Mouse (Mus musculus): ENCODE measurements around the gene Grid2. TPM values are rescaled to one million over a fixed set of nuclear protein-coding genes. Genes with fewer than 3 reads are reported as not detected.

Gene Grid2
- total RNA-seq, 1 experiment from 2014 or later = not detected

DNA sequence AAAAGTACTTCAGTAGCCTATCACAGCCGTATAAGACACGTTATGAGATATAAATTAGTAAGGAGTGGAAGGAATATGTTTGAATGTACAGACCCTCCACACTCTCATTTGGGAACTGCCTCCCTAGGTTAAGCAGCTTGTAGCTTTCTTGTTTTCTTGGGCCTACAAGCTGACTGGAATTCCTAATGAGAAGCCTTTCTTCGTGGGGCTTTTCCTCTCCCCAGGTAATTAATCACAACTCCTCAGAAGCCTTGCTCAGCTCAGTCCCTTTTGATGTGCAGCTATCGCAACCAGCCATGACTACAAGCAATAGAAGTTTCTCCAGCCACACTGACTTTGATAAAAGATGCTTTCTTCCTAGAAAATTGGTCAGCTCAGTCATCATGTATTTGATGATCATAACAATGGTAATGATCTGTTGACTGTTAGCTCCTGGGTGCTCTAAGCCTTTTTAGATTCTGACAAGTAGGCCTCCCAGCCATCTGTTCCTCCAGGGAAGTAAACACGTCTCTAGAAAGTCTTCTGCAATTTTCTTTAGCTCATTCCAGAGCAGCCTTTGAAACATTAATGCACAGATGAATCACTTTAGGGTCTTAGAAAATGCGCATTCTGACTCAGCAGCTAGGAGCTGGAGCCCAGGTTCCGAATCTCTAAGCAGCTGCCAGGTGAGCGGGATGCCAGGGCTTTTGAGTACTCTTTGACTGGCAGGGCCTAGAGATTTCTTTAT, 946.9 kb downstream of the Grid2 start:
- no peak for ATAC-seq (replicated peaks in 1 of 2; ENCODE audit: insufficient read depth in 1 of 2, low FRiP score in 2 of 2, low TSS enrichment in 1 of 2, low read depth in 1 of 2, poor library complexity in 2 of 2, severe bottlenecking in 2 of 2)

DNA sequence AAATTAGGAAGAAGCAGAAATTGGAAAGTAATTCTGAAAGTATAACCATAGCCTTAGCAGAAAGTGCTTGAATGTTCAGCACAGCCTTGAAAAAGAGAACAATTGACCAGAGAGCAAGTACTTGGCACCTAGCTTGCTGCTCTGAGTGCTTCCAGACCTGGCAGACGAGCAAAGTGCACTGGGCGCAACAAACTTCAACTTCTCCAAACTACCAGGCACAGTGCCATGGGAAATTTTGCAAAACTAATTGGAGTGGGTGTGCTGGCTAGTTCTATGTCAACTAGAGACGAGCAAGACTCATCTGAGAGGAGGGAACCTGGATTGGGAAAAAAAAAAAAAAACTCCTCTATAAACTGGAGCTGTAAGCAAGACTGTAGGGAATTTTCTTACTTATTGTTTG, 980.7 kb downstream of the Grid2 start:
- ATAC-seq (replicated peaks in 1 of 2; ENCODE audit: insufficient read depth in 1 of 2, low FRiP score in 2 of 2, low TSS enrichment in 1 of 2, low read depth in 1 of 2, poor library complexity in 2 of 2, severe bottlenecking in 2 of 2) = no peak

DNA sequence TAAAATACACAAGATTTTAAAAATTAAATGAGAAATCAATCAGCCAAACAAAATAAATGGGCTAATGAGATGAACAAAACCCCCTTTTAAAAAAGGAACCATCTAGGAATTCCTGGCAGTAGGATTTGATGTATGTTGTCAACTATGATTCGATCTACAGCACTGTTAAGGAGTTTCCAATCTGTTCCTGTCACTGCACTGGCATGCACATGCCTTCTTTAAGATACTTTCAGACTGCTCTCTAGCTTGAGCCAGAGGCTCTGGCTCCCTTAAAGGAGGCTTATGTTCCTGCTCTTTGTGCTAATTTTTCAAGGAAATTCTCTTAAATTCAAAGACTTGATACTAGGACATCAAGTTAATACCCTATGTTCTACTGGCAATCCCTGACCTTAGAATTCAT, 984.9 kb downstream of the Grid2 start:
- ATAC-seq (replicated peaks in 1 of 2; ENCODE audit: insufficient read depth in 1 of 2, low FRiP score in 2 of 2, low TSS enrichment in 1 of 2, low read depth in 1 of 2, poor library complexity in 2 of 2, severe bottlenecking in 2 of 2) = no peak

DNA sequence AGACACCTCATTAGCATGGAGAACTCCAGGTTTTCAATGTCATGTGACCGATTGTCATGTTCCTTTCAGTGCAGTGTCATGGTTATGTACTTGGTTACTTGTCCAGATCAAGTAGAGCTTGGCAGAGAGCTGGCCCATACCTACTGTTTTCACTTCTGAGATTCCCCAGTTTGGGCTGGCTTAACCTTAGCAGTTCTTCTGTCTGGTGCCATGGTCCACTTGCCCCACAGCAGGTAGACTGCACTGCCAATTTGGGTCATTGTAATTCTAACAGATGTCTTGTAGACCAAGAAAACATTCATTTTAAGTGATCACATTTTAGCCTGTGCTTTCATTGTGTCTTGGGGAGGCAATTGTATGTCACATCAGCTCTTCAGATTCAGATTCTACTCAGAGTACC, 990.3 kb downstream of the Grid2 start:
- no peak for ATAC-seq (replicated peaks in 1 of 2; ENCODE audit: insufficient read depth in 1 of 2, low FRiP score in 2 of 2, low TSS enrichment in 1 of 2, low read depth in 1 of 2, poor library complexity in 2 of 2, severe bottlenecking in 2 of 2)

DNA sequence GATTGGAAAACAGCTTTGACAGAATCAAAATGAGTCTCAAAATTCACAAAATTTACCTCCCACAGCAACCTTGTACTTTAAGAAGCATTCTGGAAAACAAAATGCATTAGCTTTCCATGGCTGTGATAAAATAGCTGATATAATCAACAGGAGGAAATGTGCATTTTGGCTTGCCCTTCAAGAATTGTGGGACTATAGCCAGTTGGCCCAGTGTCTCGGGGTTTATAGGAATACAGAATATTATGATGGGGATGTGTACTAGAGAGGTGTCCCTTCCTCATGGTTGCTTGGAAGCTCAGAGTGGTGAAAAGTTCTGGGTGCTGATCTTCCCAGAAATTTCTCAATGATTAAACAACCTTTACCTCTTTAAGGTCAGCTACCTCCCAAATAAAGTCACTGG, 995.4 kb downstream of the Grid2 start:
- no peak for ATAC-seq (replicated peaks in 1 of 2; ENCODE audit: insufficient read depth in 1 of 2, low FRiP score in 2 of 2, low TSS enrichment in 1 of 2, low read depth in 1 of 2, poor library complexity in 2 of 2, severe bottlenecking in 2 of 2)

DNA sequence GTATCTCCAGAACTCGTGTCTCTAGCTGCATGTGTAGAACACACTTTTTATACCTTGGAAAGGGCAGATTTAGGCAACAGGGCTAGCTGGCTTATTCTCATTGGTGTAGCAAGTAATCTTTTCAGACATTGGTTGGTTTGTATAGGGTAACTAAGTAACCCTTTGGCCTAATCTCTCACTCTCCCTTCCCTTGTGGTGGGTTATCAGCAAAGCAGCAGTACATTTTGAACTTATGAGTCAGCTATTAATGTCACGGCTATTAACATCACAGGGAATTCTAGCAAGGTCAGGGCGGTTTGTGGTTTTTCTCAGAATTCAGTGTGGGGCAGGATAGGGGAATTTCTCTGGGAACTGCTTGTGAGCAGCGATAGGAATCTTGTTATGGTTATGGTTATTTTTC, 1007.8 kb downstream of the Grid2 start:
- ATAC-seq (replicated peaks in 1 of 2; ENCODE audit: insufficient read depth in 1 of 2, low FRiP score in 2 of 2, low TSS enrichment in 1 of 2, low read depth in 1 of 2, poor library complexity in 2 of 2, severe bottlenecking in 2 of 2) = no peak

DNA sequence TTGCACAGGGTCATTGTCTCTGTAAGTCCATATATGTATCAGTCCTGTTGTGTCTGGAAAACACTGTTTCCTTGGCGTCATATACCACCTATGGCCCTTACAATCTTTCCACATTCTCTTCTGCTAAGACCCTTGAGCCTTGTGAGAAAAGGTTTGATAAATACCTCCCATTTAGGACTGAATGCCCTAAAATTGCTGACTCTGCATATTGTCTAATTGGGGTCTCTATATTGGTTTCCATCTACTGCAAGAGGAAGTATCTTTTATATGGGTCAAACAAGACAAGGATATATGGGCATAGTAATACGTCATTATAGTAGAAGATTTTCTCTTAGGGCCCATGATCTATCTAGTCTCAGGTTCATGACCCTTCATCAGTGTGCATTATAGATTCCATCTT, 1008.5 kb downstream of the Grid2 start:
- no peak for ATAC-seq (replicated peaks in 1 of 2; ENCODE audit: insufficient read depth in 1 of 2, low FRiP score in 2 of 2, low TSS enrichment in 1 of 2, low read depth in 1 of 2, poor library complexity in 2 of 2, severe bottlenecking in 2 of 2)

DNA sequence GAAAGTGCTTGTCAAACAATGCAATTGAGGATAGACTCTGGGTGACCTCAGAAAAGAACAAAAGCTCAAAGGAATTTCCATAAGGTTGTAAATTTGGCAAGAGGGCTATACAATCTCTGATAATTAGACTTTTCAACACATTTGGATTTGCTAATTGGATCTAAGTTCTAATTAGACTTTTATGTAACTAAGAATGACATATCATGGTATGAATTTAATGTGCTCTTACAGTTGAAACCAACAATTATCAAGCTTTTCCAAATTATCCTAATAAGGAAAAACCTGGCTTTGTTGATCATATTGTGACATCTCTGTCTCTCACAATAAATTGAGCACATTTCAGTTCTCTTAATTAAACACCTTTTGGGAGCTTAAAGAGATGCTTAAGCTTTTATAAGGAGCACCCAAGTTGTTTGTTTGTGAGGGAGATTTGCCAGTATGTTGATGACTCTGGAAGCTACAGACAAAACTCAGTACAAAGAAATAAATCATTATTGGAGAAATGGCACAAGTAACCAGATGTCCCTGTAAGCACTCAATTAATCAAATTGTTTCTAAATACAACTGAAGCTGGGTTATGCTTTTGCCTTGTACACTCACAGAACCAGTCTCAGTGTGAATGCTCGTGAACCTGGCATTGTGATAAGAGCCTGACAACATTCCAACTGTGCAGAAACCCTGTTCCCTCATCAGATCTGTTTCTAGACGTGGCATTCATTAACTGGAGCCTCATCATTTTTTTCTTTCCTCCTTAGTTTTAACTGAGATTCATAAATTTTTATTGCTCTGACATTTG, 1018.8 kb downstream of the Grid2 start:
- ATAC-seq (replicated peaks in 1 of 2; ENCODE audit: insufficient read depth in 1 of 2, low FRiP score in 2 of 2, low TSS enrichment in 1 of 2, low read depth in 1 of 2, poor library complexity in 2 of 2, severe bottlenecking in 2 of 2) = no peak

DNA sequence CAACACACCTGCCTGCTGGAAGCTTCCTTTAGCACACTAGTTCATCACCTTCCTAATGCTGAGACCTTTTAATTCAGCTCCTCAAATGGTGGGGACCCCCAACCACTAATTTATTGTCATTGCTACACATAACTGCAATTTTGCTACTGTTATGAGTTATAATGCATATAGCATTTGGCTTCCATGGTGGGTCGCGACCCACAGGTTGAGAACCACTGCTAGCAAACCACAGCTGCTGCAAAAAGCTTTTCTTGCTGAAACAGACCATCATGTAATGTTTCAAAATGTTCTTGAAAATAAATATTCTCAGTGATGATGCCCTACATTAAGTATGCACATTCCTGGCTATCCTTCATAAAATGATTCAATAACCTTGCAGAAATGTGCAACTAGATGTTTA, 1024.3 kb downstream of the Grid2 start:
- no peak for ATAC-seq (replicated peaks in 1 of 2; ENCODE audit: insufficient read depth in 1 of 2, low FRiP score in 2 of 2, low TSS enrichment in 1 of 2, low read depth in 1 of 2, poor library complexity in 2 of 2, severe bottlenecking in 2 of 2)

DNA sequence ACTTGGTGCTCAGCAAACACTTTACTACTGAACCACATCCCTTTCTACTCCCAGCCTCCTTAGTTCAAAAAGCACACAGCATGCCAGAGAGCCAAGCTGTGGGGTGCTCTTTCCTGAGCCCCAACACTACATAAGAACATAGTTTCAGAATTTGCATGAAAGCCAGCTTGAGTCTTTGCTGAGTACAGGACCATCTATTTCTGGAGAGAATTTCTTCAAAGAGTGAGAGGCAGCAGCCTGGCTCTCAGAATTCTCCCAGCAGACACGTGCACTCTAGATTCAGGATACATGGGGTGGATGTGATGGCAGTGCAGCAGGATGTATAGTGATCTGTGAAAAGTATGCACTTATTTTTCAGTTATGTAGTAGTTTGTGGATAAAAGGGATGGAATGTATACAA, 1038.1 kb downstream of the Grid2 start:
- ATAC-seq (replicated peaks in 1 of 2; ENCODE audit: insufficient read depth in 1 of 2, low FRiP score in 2 of 2, low TSS enrichment in 1 of 2, low read depth in 1 of 2, poor library complexity in 2 of 2, severe bottlenecking in 2 of 2) = no peak

DNA sequence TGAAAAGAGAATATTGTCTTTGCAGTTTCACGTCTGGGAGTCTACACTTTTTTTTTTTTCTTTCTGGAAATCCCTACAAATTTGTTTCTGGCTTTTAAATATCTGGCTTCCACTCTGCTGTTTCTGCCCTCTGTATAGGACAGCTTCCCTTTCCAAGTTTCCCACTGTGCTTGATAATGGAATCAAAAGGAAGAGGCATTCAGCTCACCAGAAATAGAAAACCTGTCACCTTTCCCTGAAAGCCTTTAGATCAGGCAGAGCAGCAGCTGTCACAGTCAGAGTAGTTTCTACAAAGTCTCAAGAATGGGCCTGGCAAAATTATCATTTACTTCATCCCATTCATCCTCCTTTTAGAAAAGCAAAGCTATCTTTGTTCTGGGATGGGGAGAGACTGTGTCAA, 1042.0 kb downstream of the Grid2 start:
- ATAC-seq (replicated peaks in 1 of 2; ENCODE audit: insufficient read depth in 1 of 2, low FRiP score in 2 of 2, low TSS enrichment in 1 of 2, low read depth in 1 of 2, poor library complexity in 2 of 2, severe bottlenecking in 2 of 2) = no peak

DNA sequence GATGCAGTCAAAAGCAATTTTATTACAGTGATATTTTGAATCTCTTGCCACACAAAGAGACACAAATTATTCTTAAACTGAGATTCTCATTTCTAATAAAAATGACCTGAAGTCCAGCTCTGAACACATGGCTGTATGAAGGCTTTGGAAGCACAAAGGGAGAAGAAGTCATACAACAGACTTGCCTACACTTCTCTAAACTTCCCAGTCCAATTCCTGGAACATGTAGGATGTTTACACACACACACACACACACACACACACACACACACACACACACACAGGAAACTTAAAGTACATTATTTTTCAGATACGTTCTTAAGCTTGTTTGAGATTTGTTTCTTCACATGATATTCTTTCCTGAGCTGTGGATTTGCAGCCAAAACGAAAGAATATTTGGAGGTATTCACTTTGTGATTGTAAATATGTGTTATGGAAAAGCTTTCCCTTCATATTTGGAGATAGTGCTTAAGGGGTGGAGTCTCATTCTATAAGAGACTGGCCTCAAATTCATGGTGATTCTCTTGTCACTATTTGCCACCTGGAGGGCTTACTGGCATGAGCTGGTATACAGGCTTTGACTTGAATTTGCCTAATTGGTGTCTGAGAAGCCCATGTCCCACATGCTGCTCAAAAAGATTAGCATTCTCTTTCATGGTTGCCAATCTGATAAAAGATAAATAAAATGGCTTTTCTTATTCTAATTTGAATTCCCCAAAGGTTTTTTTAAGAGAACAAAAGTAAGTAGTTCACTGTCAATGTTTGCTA, 1049.2 kb downstream of the Grid2 start:
- no peak for ATAC-seq (replicated peaks in 1 of 2; ENCODE audit: insufficient read depth in 1 of 2, low FRiP score in 2 of 2, low TSS enrichment in 1 of 2, low read depth in 1 of 2, poor library complexity in 2 of 2, severe bottlenecking in 2 of 2)

DNA sequence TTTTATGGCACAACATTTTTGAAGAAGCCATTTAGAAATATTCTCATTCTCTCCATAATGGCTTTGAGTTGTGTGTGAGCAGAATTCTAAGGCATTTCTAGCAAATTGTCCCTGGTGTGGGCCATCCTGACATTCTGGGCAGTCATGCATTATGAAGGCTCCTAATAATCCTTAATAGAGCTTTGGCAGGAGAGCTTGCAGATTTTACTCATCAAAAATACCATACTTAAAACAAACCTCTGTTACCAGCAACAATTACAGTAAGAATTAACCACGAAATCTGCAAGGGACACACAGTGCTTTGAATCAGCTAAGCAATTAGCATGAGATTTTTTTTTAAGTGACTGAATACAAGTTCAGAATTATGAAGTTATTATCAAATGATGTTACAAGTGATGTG, 1053.0 kb downstream of the Grid2 start:
- no peak for ATAC-seq (replicated peaks in 1 of 2; ENCODE audit: insufficient read depth in 1 of 2, low FRiP score in 2 of 2, low TSS enrichment in 1 of 2, low read depth in 1 of 2, poor library complexity in 2 of 2, severe bottlenecking in 2 of 2)

DNA sequence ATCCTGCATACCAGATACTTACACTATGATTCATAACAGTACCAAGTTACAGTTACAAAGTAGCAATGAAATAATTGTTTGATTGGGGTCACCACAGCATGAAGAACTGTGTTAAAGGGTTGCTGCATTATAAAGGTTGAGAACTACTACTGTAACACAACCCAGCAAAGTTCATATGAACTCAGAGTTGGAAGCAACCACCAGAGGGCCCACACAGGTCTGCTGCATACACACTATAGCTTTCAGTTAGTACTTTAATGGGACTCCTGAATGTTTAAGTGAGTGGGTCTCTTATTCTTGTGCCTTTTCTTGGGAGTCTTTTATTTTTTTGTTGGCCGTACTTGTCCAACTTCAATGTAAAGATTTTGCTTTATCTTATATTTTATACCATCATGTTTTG, 1057.5 kb downstream of the Grid2 start:
- no peak for ATAC-seq (replicated peaks in 1 of 2; ENCODE audit: insufficient read depth in 1 of 2, low FRiP score in 2 of 2, low TSS enrichment in 1 of 2, low read depth in 1 of 2, poor library complexity in 2 of 2, severe bottlenecking in 2 of 2)

DNA sequence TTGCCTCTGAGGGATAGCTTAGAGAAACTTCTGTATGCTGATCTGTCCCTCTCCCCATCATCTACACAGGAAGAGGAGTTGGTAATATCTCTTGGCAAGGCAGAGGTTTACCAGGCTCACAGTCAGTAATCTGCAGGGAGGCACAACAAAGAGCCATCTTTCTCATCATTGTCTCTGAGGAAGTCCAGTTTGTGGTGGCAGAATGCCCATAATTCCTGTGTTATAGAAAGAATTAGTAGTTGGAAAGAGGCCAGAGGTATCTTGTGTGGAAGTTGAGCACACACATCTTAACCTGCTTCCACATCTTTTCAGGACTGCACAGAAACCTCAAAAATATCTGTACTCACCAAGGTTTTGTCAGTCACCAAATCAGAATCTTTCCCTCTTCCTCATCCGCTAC, 1071.3 kb downstream of the Grid2 start:
- ATAC-seq (replicated peaks in 1 of 2; ENCODE audit: insufficient read depth in 1 of 2, low FRiP score in 2 of 2, low TSS enrichment in 1 of 2, low read depth in 1 of 2, poor library complexity in 2 of 2, severe bottlenecking in 2 of 2) = no peak

DNA sequence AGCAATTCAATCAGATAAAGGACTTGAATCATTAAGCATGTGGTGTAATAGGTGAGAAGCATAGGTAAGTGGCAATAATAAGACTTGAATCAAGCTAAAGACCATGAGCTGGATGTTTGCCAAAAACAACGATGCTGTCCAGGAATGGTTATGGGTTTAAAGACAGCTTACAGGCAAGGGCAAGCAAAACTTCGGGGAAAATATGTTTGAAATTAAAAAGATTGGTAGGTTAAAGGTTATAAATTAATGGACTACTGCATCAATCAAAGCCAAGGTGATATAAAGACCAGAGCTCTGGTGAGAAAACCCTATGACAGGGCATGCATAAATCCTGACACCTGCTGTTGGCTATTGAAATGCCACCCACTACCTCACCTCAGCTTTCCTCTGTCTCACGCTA, 1072.2 kb downstream of the Grid2 start:
- no peak for ATAC-seq (replicated peaks in 1 of 2; ENCODE audit: insufficient read depth in 1 of 2, low FRiP score in 2 of 2, low TSS enrichment in 1 of 2, low read depth in 1 of 2, poor library complexity in 2 of 2, severe bottlenecking in 2 of 2)

DNA sequence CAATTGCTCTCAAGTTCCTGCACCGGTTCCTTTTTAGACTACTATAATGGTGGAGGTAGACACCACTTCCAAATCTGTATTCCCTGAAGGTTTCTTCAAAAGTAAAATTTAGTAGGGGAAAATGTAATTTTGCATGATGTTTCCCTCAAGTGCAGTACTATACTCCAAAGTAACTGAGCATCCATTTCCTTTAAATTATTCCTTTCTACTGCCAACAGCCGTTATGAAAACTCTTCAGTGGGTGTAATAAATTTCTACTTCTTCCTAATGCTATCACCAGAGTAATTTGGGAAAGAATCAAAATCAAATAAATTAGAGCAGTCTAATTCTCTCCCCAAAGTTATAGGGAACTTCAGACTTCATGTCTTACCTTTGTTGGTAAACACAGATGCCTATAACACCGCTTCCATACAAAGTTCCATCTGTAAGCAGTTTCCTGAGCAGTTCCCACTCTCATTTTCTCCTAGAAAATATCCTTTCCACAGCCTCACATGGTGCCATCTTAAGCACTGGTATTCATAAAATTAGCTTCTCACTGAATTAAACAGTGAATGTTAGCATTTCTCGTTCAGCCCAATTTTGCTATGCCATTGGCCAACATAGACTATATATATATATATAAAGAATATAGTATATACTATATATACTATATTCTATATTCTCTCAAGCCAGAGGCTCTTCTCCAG, 1142.9 kb downstream of the Grid2 start:
- ATAC-seq (replicated peaks in 1 of 2; ENCODE audit: insufficient read depth in 1 of 2, low FRiP score in 2 of 2, low TSS enrichment in 1 of 2, low read depth in 1 of 2, poor library complexity in 2 of 2, severe bottlenecking in 2 of 2) = no peak

DNA sequence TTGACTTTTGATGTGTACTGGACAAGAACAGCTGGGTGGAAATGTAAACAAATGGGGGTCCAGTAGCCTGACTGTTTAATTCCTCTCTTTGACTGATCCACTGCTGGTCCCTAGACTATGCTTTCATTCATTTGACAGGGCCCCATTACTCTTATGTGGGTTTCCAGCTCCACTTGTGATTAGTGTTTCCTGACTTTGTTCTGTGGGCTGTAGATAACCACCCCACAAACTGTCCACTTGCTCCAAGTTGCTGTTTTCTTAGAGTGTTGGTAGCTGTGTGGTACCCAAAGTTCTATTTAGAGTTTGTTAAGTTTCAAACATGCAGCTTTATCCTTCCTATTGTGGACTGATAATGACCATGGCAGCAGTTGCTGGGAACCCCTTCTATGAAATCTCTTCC, 1172.0 kb downstream of the Grid2 start:
- ATAC-seq (replicated peaks in 1 of 2; ENCODE audit: insufficient read depth in 1 of 2, low FRiP score in 2 of 2, low TSS enrichment in 1 of 2, low read depth in 1 of 2, poor library complexity in 2 of 2, severe bottlenecking in 2 of 2) = peak; percentile 66 to 67

All from hematopoietic stem cell, adult 5-6 weeks (primary cell).